In the genomic region with DNA sequence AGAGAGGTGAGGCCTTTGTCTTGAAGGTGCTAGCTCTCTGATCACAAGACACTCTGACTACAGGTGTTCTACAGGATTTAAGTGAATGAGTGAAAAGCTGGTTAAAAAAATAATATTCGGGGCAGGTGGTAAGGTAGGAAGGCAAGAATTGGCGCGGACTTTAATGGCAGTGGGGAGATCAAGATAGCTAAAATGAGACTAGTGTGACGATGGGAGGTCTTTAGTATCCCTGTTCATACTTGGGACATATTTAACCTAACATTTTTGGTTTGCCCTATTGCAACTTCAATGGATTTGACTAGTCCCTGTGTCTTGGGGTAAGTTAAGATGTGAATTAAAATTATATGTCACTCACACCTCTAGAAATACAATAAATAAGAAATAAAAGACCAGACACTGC, we compare ENCODE assay signal across 8 mouse cellular contexts. TPM values are rescaled to one million over a fixed set of nuclear protein-coding genes. Genes with fewer than 3 reads are reported as not detected.
A peak's percentile ranks its signal among the peaks of the same experiment; 100 is the strongest.
DNase-seq lines count a peak whose midpoint lies in the region; ATAC-seq and TF ChIP-seq lines count a peak whose summit lies in the region.

No protein-coding gene starts in this region.

- no peak for ATAC-seq in erythroblast, adult 5-6 weeks (replicated peaks; ENCODE audit: low FRiP score, poor library complexity, severe bottlenecking)
- ATAC-seq in liver, embryonic 12.5 days: no peak

- H3K36me3 ChIP-seq in erythroblast, embryonic 14.5 days (ENCODE audit: control insufficient read depth): peaks cover 29% of the 10 kb centered on the region
- no peaks in the 10 kb centered on the region; the same call in 1 of the 2 replicates for H3K36me3 ChIP-seq in thymus, adult 2 months (ENCODE audit: control insufficient read depth, insufficient read depth, low read length)
- H3K36me3 ChIP-seq in liver, embryonic 12.5 days: peaks cover 28% of the 10 kb centered on the region

- no peak for TF ChIP-seq CTCF in thymus, adult 2 months (IDR thresholded peaks at IDR 0.05; ENCODE audit: borderline replicate concordance, control insufficient read depth, extremely low read depth, insufficient read depth, low read length, poor library complexity)

- H3K4me2 ChIP-seq in liver, embryonic 12.5 days: peak overlapping the region; percentile 96

- 3% methylated on average over 4 of the region's 4 CpGs for WGBS in thymus, adult 2 months
- 15% methylated on average over 4 of the region's 4 CpGs for WGBS in liver, embryonic 12.5 days (ENCODE audit: insufficient replicate concordance)

- H3K4me1 ChIP-seq in erythroblast, embryonic 14.5 days (ENCODE audit: control insufficient read depth): peaks cover 64% of the 10 kb centered on the region
- H3K4me1 ChIP-seq in thymus, adult 2 months (replicated peaks; ENCODE audit: control insufficient read depth, insufficient read depth, low read length): peaks cover 31% of the 10 kb centered on the region
- peaks cover 60% of the 10 kb centered on the region for H3K4me1 ChIP-seq in liver, embryonic 12.5 days

- H3K4me3 ChIP-seq in erythroblast, embryonic 14.5 days (replicated peaks): peak overlapping the region; percentile 89
- peak overlapping the region; percentile 19; the same call in 1 of the 2 replicates for H3K4me3 ChIP-seq in thymus, adult 2 months (ENCODE audit: control insufficient read depth, insufficient read depth, low read length)
- H3K4me3 ChIP-seq in liver, embryonic 12.5 days: peak overlapping the region; percentile 73

- no peak for TF ChIP-seq POLR2A in thymus, adult 2 months (IDR thresholded peaks at IDR 0.05; ENCODE audit: control insufficient read depth, extremely low read depth, insufficient read depth, low read length, poor library complexity)

- H3K9me3 ChIP-seq in erythroblast, embryonic 14.5 days (ENCODE audit: control insufficient read depth, low read length): no peaks in the 10 kb centered on the region
- no peaks in the 10 kb centered on the region for H3K9me3 ChIP-seq in liver, embryonic 12.5 days (replicated peaks)

- no peak for DNase-seq in thymus, adult 2 months
- DNase-seq in thymus, postnatal 25 days: no peak
- DNase-seq in layer of hippocampus, adult 11-12 months (ENCODE audit: low spot score): no peak
- DNase-seq in thymus, postnatal 14 days: no peak
- DNase-seq in kidney, postnatal 14 days: no peak

- peak overlapping the region; percentile 48 for H3K27ac ChIP-seq in thymus, adult 2 months (ENCODE audit: control insufficient read depth, insufficient read depth, low read length)
- H3K27ac ChIP-seq in liver, embryonic 12.5 days: peak overlapping the region; percentile 74

- H3K9ac ChIP-seq in liver, embryonic 12.5 days: peak overlapping the region; percentile 64

- no peaks in the 10 kb centered on the region for H3K27me3 ChIP-seq in erythroblast, embryonic 14.5 days (ENCODE audit: control insufficient read depth)
- H3K27me3 ChIP-seq in thymus, adult 2 months (ENCODE audit: control insufficient read depth, insufficient read depth, low read length): no peaks in the 10 kb centered on the region
- no peaks in the 10 kb centered on the region for H3K27me3 ChIP-seq in liver, embryonic 12.5 days (replicated peaks)

RNA-seq across cellular contexts. Expression of gene Ncln, which starts 0.8 kb away (rescaled TPM):
- polyA plus RNA-seq in erythroblast, embryonic 14.5 days (2012): 6.2 and 7.9 TPM in 2 replicates
- 8.1 and 46.4 TPM in 2 replicates for total RNA-seq in erythroblast, adult 5-6 weeks (2015; ENCODE audit: low replicate concordance)
- 10.8 and 12.8 TPM in 2 replicates for total RNA-seq in erythroblast, adult 5-6 weeks (2017; ENCODE audit: low replicate concordance)
- polyA plus RNA-seq in thymus, adult 2 months (2012; rRNA removed): 332 and 337 TPM in 2 replicates
- polyA plus RNA-seq in liver, embryonic 12.5 days (2016; fragmentation: Nextera tagmentation; extraction: Ambion mirVana): 59.9 and 62.7 TPM in 2 replicates

RNA-seq across cellular contexts. Expression of gene S1pr4, which starts 3.0 kb away (rescaled TPM):
- polyA plus RNA-seq in erythroblast, embryonic 14.5 days (2012): 0.04 and 0.05 TPM in 2 replicates
- total RNA-seq in erythroblast, adult 5-6 weeks (2015; ENCODE audit: low replicate concordance): 2.9 and 4.6 TPM in 2 replicates
- 2.1 and 6.0 TPM in 2 replicates for total RNA-seq in erythroblast, adult 5-6 weeks (2017; ENCODE audit: low replicate concordance)
- polyA plus RNA-seq in thymus, adult 2 months (2012; rRNA removed): 84.3 and 87.2 TPM in 2 replicates
- polyA plus RNA-seq in liver, embryonic 12.5 days (2016; fragmentation: Nextera tagmentation; extraction: Ambion mirVana): 3.1 and 3.3 TPM in 2 replicates

RNA-seq across cellular contexts. Expression of gene Celf5, which starts 14.5 kb away (rescaled TPM):
- not detected in 2 replicates for polyA plus RNA-seq in erythroblast, embryonic 14.5 days (2012)
- not detected in 2 replicates for total RNA-seq in erythroblast, adult 5-6 weeks (2015; ENCODE audit: low replicate concordance)
- 0.68 TPM in 1 of 2 replicates, not detected in the other for total RNA-seq in erythroblast, adult 5-6 weeks (2017; ENCODE audit: low replicate concordance)
- polyA plus RNA-seq in thymus, adult 2 months (2012; rRNA removed): 4.3 and 5.1 TPM in 2 replicates
- polyA plus RNA-seq in liver, embryonic 12.5 days (2016; fragmentation: Nextera tagmentation; extraction: Ambion mirVana): 0.05 and 0.06 TPM in 2 replicates

RNA-seq across cellular contexts. Expression of gene Gna15, which starts 27.1 kb away (rescaled TPM):
- 0.14 and 0.24 TPM in 2 replicates for polyA plus RNA-seq in erythroblast, embryonic 14.5 days (2012)
- total RNA-seq in erythroblast, adult 5-6 weeks (2015; ENCODE audit: low replicate concordance): 2.1 and 12.1 TPM in 2 replicates
- total RNA-seq in erythroblast, adult 5-6 weeks (2017; ENCODE audit: low replicate concordance): 6.3 and 14.8 TPM in 2 replicates
- polyA plus RNA-seq in thymus, adult 2 months (2012; rRNA removed): 9.5 and 10.6 TPM in 2 replicates
- polyA plus RNA-seq in liver, embryonic 12.5 days (2016; fragmentation: Nextera tagmentation; extraction: Ambion mirVana): 7.0 and 7.3 TPM in 2 replicates

RNA-seq across cellular contexts. Expression of gene Nfic, which starts 41.5 kb away (rescaled TPM):
- 0.55 and 0.94 TPM in 2 replicates for polyA plus RNA-seq in erythroblast, embryonic 14.5 days (2012)
- 13.4 and 23.8 TPM in 2 replicates for total RNA-seq in erythroblast, adult 5-6 weeks (2015; ENCODE audit: low replicate concordance)
- 0.84 and 8.2 TPM in 2 replicates for total RNA-seq in erythroblast, adult 5-6 weeks (2017; ENCODE audit: low replicate concordance)
- polyA plus RNA-seq in thymus, adult 2 months (2012; rRNA removed): 26.3 and 26.7 TPM in 2 replicates
- 10.1 and 10.2 TPM in 2 replicates for polyA plus RNA-seq in liver, embryonic 12.5 days (2016; fragmentation: Nextera tagmentation; extraction: Ambion mirVana)

Comparison
In these comparisons a context has a peak if more than half of its experiments do, and no peak if none do; other contexts are left out.
1. H3K4me3 ChIP-seq: peak in every context shown above with its lines; median percentile 89 in erythroblast, embryonic 14.5 days; 73 in liver, embryonic 12.5 days; 19 in thymus, adult 2 months.
2. RNA of gene S1pr4, which starts 3.0 kb away (polyA plus RNA-seq): 84.3 to 87.2 TPM in thymus, adult 2 months; 3.1 to 3.3 TPM in liver, embryonic 12.5 days and 0.04 to 0.05 TPM in erythroblast, embryonic 14.5 days; every median in the first group is over 10 times any median in the second.